Mouse (Mus musculus): ENCODE measurements around the gene N6amt1.

- TF ChIP-seq CTCF (IDR thresholded peaks at IDR 0.05; ENCODE audit: extremely low read depth, insufficient read depth, low read length) = no peak
- no peak for TF ChIP-seq POLR2A (IDR thresholded peaks at IDR 0.05; ENCODE audit: extremely low read depth, insufficient read depth, low read length)
Observed at GRCm38 (mm10) chr16:87348133-87348532, 5.9 kb upstream of the N6amt1 start.
